In the genomic region with DNA sequence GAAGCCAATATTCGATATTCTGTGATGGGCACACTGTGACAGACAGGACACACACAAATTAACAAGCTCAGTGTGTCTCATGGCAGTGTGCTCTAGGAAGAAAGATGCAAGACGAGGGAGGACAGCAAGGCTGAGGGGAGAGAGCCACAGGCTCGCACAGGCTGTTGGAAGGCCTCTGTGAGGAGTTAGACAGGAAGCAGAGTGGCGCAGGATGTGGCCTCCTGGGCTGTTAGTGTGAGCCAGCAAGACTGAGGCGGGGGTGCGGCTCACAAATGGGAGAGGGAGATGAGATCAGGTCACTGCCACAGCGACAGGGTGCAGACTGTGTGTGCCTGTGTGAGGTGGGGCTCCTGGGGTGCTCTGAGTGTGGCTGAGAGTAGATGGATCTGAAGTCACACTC, we compare ENCODE assay signal across 11 mouse cellular contexts. TPM values are rescaled to one million over a fixed set of nuclear protein-coding genes. Genes with fewer than 3 reads are reported as not detected.
DNase-seq lines count a peak whose midpoint lies in the region; ATAC-seq and TF ChIP-seq lines count a peak whose summit lies in the region.
"Had no signal": no experiment of that assay in that cellular context is flagged by ENCODE, and none has a peak within 500 bp of the region (broad histone marks: within the 10 kb centered on the region; RNA-seq: fewer than 3 reads in every experiment).

No protein-coding gene starts in this region.

- H3K9ac ChIP-seq in kidney, embryonic 14.5 days (ENCODE audit: low read depth, low read length): no peak overlapping the region
- no peak overlapping the region for H3K9ac ChIP-seq in stomach, postnatal 0 days (ENCODE audit: low read length)

- no peak for DNase-seq in kidney, adult 9 months
- peak; percentile 80 for DNase-seq in T-cell, adult 2 months (ENCODE audit: low spot score)
- DNase-seq in liver: peak; percentile 41
- no peak for DNase-seq in stomach, postnatal 0 days (ENCODE audit: low spot score)
- no peak for DNase-seq in right cerebral cortex, postnatal 4 days
- no peak for DNase-seq in adrenal gland, adult 18-20 months (ENCODE audit: low spot score in 2 of 2)
- DNase-seq in cerebellum, postnatal 4 days (ENCODE audit: low spot score in 2 of 2): no peak
- DNase-seq: cerebellum, adult 11-12 months had no signal

- H3K4me3 ChIP-seq in kidney, embryonic 14.5 days (ENCODE audit: low read length): no peak overlapping the region
- no peak overlapping the region for H3K4me3 ChIP-seq in stomach, postnatal 0 days (ENCODE audit: low read depth, low read length)

- no peak for TF ChIP-seq CTCF in stomach, postnatal 0 days (IDR thresholded peaks at IDR 0.05; ENCODE audit: low read depth)

- H3K27ac ChIP-seq in kidney, embryonic 14.5 days (ENCODE audit: low read depth, low read length): peak overlapping the region; percentile 20; the same call in 1 of the 2 replicates
- peak overlapping the region; percentile 58 for H3K27ac ChIP-seq in stomach, postnatal 0 days (replicated peaks)

- no peaks in the 10 kb centered on the region for H3K27me3 ChIP-seq in kidney, embryonic 14.5 days (ENCODE audit: control insufficient read depth, insufficient read depth, low read length)
- no peaks in the 10 kb centered on the region for H3K27me3 ChIP-seq in stomach, postnatal 0 days (ENCODE audit: control insufficient read depth, insufficient read depth, low read length)

- no peak for TF ChIP-seq EP300 in stomach, postnatal 0 days (optimal IDR thresholded peaks at IDR 0.05)

- H3K4me1 ChIP-seq in kidney, embryonic 14.5 days (ENCODE audit: control insufficient read depth, insufficient read depth, low read length): peaks cover 10% of the 10 kb centered on the region
- H3K4me1 ChIP-seq in stomach, postnatal 0 days (replicated peaks; ENCODE audit: control insufficient read depth, insufficient read depth): peaks cover 2% of the 10 kb centered on the region; the same call in 1 of the 2 replicates

- 0 out of 2 replicates have a peak, but pooled peaks have one; percentile 26 for ATAC-seq in kidney, embryonic 14.5 days (ENCODE audit: low FRiP score, low TSS enrichment)
- ATAC-seq in stomach, postnatal 0 days (ENCODE audit: low FRiP score, low TSS enrichment): peak; percentile 31
- ATAC-seq: midbrain, embryonic 16.5 days had no signal

- 32% methylated on average over 7 of the region's 7 CpGs for WGBS in kidney, embryonic 14.5 days
- WGBS in stomach, postnatal 0 days: 24% methylated on average over 7 of the region's 7 CpGs

- H3K9me3 ChIP-seq in kidney, embryonic 14.5 days (ENCODE audit: control insufficient read depth, low read length): no peaks in the 10 kb centered on the region
- H3K9me3 ChIP-seq in stomach, postnatal 0 days (ENCODE audit: control insufficient read depth, low read length): no peaks in the 10 kb centered on the region

- no peaks in the 10 kb centered on the region for H3K36me3 ChIP-seq in kidney, embryonic 14.5 days (ENCODE audit: control insufficient read depth, insufficient read depth, low read length)
- no peaks in the 10 kb centered on the region for H3K36me3 ChIP-seq in stomach, postnatal 0 days (ENCODE audit: control insufficient read depth, insufficient read depth, low read length)

- H3K4me2 ChIP-seq in kidney, embryonic 14.5 days (replicated peaks; ENCODE audit: low read depth, low read length): no peak overlapping the region
- H3K4me2 ChIP-seq in stomach, postnatal 0 days (replicated peaks; ENCODE audit: low read depth): no peak overlapping the region

RNA-seq across cellular contexts. Expression of a gene that starts 17.9 kb away (rescaled TPM):
- polyA plus RNA-seq in kidney, embryonic 14.5 days (2014; fragmentation: Nextera tagmentation; extraction: Ambion mirVana): 0.13 and 0.34 TPM in 2 replicates
- 0.11 and 0.15 TPM in 2 replicates for polyA plus RNA-seq in stomach, postnatal 0 days (2015; fragmentation: Nextera tagmentation; extraction: Ambion mirVana)
- total RNA-seq in adrenal gland, adult 18-20 months (2021): under 1 TPM; 0.17 to 0.48 TPM
- polyA plus RNA-seq: forebrain, embryonic 11.5 days had no signal

RNA-seq across cellular contexts. Expression of a gene that starts 39.3 kb away (rescaled TPM):
- polyA plus RNA-seq in kidney, embryonic 14.5 days (2014; fragmentation: Nextera tagmentation; extraction: Ambion mirVana): 0.41 TPM in 1 of 2 replicates, not detected in the other
- not detected in 2 replicates for polyA plus RNA-seq in stomach, postnatal 0 days (2015; fragmentation: Nextera tagmentation; extraction: Ambion mirVana)
- under 1 TPM in 1 of 2 experiments, not detected in 1; 0.10 TPM for total RNA-seq in adrenal gland, adult 18-20 months (2021)
- polyA plus RNA-seq: forebrain, embryonic 11.5 days; midbrain, embryonic 16.5 days had no signal

Comparison
In these comparisons a context has a peak if more than half of its experiments do, and no peak if none do; other contexts are left out.
1. DNase-seq: peak in T-cell, adult 2 months (single experiment) and liver (single experiment); none in kidney, adult 9 months (single experiment), stomach, postnatal 0 days (single experiment), right cerebral cortex, postnatal 4 days (single experiment), adrenal gland, adult 18-20 months (0 of 2) and cerebellum, postnatal 4 days (0 of 2).